ENCODE assay signal across 8 mouse cellular contexts in the genomic region with DNA sequence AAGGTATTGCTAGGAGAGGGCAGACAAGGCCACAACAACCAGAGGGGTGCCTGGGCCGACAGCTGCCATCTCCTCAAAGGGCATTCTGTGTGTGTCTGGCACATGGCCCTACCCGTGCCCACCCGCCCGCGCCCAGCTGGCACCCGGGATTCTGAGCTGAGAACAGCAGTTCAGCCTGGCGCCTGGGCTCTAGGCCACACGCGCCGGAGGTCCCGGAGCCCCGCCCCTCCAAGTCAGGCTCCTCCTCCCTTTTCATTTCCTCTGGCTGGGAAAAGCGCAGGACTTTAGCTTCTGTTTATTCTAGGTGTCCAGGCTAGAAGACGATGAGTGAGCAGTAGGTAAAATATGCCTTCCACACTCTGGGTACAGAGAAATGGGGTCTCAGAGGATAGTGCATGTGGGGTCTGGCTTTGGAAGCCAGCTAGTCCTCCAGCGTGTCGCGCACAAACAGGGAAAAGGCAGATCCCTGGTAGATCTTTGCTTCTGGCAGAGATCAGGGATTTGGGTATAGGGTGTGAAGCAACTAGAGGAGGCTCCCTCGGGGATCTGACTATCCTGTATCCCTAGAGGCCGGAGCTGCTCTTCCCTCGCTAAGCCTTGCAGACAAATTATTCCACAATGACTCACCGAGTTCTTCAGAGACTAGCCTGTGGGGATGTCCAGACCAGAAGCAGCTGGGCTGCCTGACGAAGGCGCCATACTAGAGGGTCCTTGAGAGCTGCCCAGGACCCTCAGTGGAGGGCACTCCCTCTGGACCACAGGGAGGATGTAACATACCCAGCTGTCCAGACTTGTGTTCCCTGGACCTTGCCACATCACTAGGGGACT. TPM values are rescaled to one million over a fixed set of nuclear protein-coding genes. Genes with fewer than 3 reads are reported as not detected.
DNase-seq lines count a peak whose midpoint lies in the region; ATAC-seq lines count a peak whose summit lies in the region.

No protein-coding gene starts in this region.

- H3K9me3 ChIP-seq in forebrain, embryonic 15.5 days, result no peaks in the 10 kb centered on the region
- no peaks in the 10 kb centered on the region for H3K9me3 ChIP-seq in hindbrain, embryonic 11.5 days (ENCODE audit: control insufficient read depth, low read length)
- no peaks in the 10 kb centered on the region for H3K9me3 ChIP-seq in stomach, embryonic 14.5 days (ENCODE audit: control insufficient read depth, low read depth, low read length)

- H3K36me3 ChIP-seq in forebrain, embryonic 15.5 days, result no peaks in the 10 kb centered on the region
- H3K36me3 ChIP-seq in hindbrain, embryonic 11.5 days (ENCODE audit: control insufficient read depth, insufficient read depth, low read length), result no peaks in the 10 kb centered on the region
- H3K36me3 ChIP-seq in stomach, embryonic 14.5 days (ENCODE audit: control insufficient read depth, insufficient read depth, low read length), result no peaks in the 10 kb centered on the region

- 3% methylated on average over 23 of the region's 23 CpGs for WGBS in forebrain, embryonic 15.5 days
- 6% methylated on average over 23 of the region's 23 CpGs for WGBS in hindbrain, embryonic 11.5 days
- 3% methylated on average over 23 of the region's 23 CpGs for WGBS in stomach, embryonic 14.5 days

- peaks cover 45% of the 10 kb centered on the region for H3K4me1 ChIP-seq in forebrain, embryonic 15.5 days
- peaks cover 23% of the 10 kb centered on the region for H3K4me1 ChIP-seq in hindbrain, embryonic 11.5 days (replicated peaks; ENCODE audit: control insufficient read depth, insufficient read depth, low read length)
- H3K4me1 ChIP-seq in stomach, embryonic 14.5 days (ENCODE audit: control insufficient read depth, insufficient read depth, low read length), result peaks cover 43% of the 10 kb centered on the region

- ATAC-seq in forebrain, embryonic 15.5 days (replicated peaks), result peak; percentile 76
- ATAC-seq in hindbrain, embryonic 11.5 days (ENCODE audit: low FRiP score), result 0 out of 2 replicates have a peak, but pooled peaks have one; percentile 26
- peak; percentile 33; the same call in 1 of the 2 replicates for ATAC-seq in stomach, embryonic 14.5 days (ENCODE audit: insufficient number of reproducible peaks, insufficient read depth, low FRiP score, low read depth)

- peak overlapping the region; percentile 19 for H3K4me2 ChIP-seq in forebrain, embryonic 15.5 days (replicated peaks)
- H3K4me2 ChIP-seq in hindbrain, embryonic 11.5 days (replicated peaks; ENCODE audit: low read depth, low read length), result peak overlapping the region; percentile 36
- H3K4me2 ChIP-seq in stomach, embryonic 14.5 days (replicated peaks; ENCODE audit: low read depth, low read length), result peak overlapping the region; percentile 38

- peak; percentile 63 to 71 for DNase-seq in frontal cortex, postnatal 10 days (ENCODE audit: low spot score in 2 of 2)
- DNase-seq in frontal cortex, postnatal 25 days (ENCODE audit: low spot score in 2 of 2), result no peak
- peak; percentile 66 for DNase-seq in cerebellum, adult 11 months
- peak; percentile 72 for DNase-seq in hindbrain, embryonic 11.5 days (ENCODE audit: low spot score)
- peak; percentile 64 to 66 for DNase-seq in layer of hippocampus, postnatal 36 days
- DNase-seq in lung, postnatal 25 days (ENCODE audit: low spot score), result peak; percentile 81

- H3K4me3 ChIP-seq in forebrain, embryonic 15.5 days, result peak overlapping the region; percentile 10
- H3K4me3 ChIP-seq in hindbrain, embryonic 11.5 days (ENCODE audit: low read depth, low read length), result peak overlapping the region; percentile 14; the same call in 1 of the 2 replicates
- peak overlapping the region; percentile 12 for H3K4me3 ChIP-seq in stomach, embryonic 14.5 days (ENCODE audit: low read depth, low read length)

- H3K9ac ChIP-seq in forebrain, embryonic 15.5 days (replicated peaks), result 0 out of 2 replicates have a peak overlapping the region, but pooled peaks have one; percentile 4
- peak overlapping the region; percentile 37; the same call in 1 of the 2 replicates for H3K9ac ChIP-seq in hindbrain, embryonic 11.5 days (ENCODE audit: low read depth, low read length)
- H3K9ac ChIP-seq in stomach, embryonic 14.5 days (replicated peaks; ENCODE audit: low read depth, low read length), result peak overlapping the region; percentile 12; the same call in 1 of the 2 replicates

- no peaks in the 10 kb centered on the region for H3K27me3 ChIP-seq in forebrain, embryonic 15.5 days
- H3K27me3 ChIP-seq in hindbrain, embryonic 11.5 days (ENCODE audit: control insufficient read depth, insufficient read depth, low read length), result no peaks in the 10 kb centered on the region
- no peaks in the 10 kb centered on the region for H3K27me3 ChIP-seq in stomach, embryonic 14.5 days (ENCODE audit: control insufficient read depth, insufficient read depth, low read length)

- H3K27ac ChIP-seq in forebrain, embryonic 15.5 days (replicated peaks), result peak overlapping the region; percentile 72
- no peak overlapping the region for H3K27ac ChIP-seq in hindbrain, embryonic 11.5 days (ENCODE audit: low read depth, low read length)
- H3K27ac ChIP-seq in stomach, embryonic 14.5 days (ENCODE audit: low read length), result peak overlapping the region; percentile 86

RNA-seq across cellular contexts. Expression of a gene that starts 2.2 kb away (rescaled TPM):
- polyA plus RNA-seq in forebrain, embryonic 15.5 days (2015; fragmentation: Nextera tagmentation; extraction: Ambion mirVana), result 51.8 and 55.1 TPM in 2 replicates
- polyA plus RNA-seq in hindbrain, embryonic 11.5 days (2014; fragmentation: Nextera tagmentation; extraction: Ambion mirVana), result 43.3 and 47.3 TPM in 2 replicates
- 10 to 100 TPM; 62.2 to 69.7 TPM for total RNA-seq in layer of hippocampus, postnatal 36 days (2021)
- 43.5 and 46.5 TPM in 2 replicates for polyA plus RNA-seq in stomach, embryonic 14.5 days (2014; fragmentation: Nextera tagmentation; extraction: Ambion mirVana)

RNA-seq across cellular contexts. Expression of a gene that starts 55.0 kb away (rescaled TPM):
- not detected in 2 replicates for polyA plus RNA-seq in forebrain, embryonic 15.5 days (2015; fragmentation: Nextera tagmentation; extraction: Ambion mirVana)
- not detected in 2 replicates for polyA plus RNA-seq in hindbrain, embryonic 11.5 days (2014; fragmentation: Nextera tagmentation; extraction: Ambion mirVana)
- total RNA-seq in layer of hippocampus, postnatal 36 days (2021), result not detected
- polyA plus RNA-seq in stomach, embryonic 14.5 days (2014; fragmentation: Nextera tagmentation; extraction: Ambion mirVana), result 201 TPM in 1 of 2 replicates, not detected in the other

Comparison
In these comparisons a context has a peak if more than half of its experiments do, and no peak if none do; other contexts are left out.
1. DNase-seq: peak in frontal cortex, postnatal 10 days (2 of 2), cerebellum, adult 11 months (single experiment), hindbrain, embryonic 11.5 days (single experiment), layer of hippocampus, postnatal 36 days (2 of 2) and lung, postnatal 25 days (single experiment); none in frontal cortex, postnatal 25 days (0 of 2).
2. ATAC-seq: peak in every context shown above with its lines; median percentile 76 in forebrain, embryonic 15.5 days; 33 in stomach, embryonic 14.5 days; 26 in hindbrain, embryonic 11.5 days.
3. Peak in every context shown above with its lines, with median percentiles within 50 percentile points of each other: H3K4me2 ChIP-seq, H3K4me3 ChIP-seq and H3K9ac ChIP-seq.